Mouse (Mus musculus): ENCODE measurements around the gene Ints3. TPM values are rescaled to one million over a fixed set of nuclear protein-coding genes. Genes with fewer than 3 reads are reported as not detected.
A peak's percentile ranks its signal among the peaks of the same experiment; 100 is the strongest.

Gene Ints3
- total RNA-seq, 2 experiments from 2014 or later: 26.4 to 27.2 TPM

- DNase-seq: no peak
- intact Hi-C loops (cut with DNase I): no loop called here
Measured at GRCm38 (mm10) chr3:90447123-90447494, 13.7 kb upstream of the Ints3 start.

- intact Hi-C loops (cut with DNase I): no loop called here
- DNase-seq: peak; percentile 92 to 93
Measured at GRCm38 (mm10) chr3:90446389-90447122, 13.1 kb upstream of the Ints3 start.

- DNase-seq: no peak
- intact Hi-C loops (cut with DNase I): no loop called here
Measured at GRCm38 (mm10) chr3:90445417-90446200, 12.2 kb upstream of the Ints3 start.

- no peak for DNase-seq
- intact Hi-C loops (cut with DNase I): no loop called here
Measured at GRCm38 (mm10) chr3:90443977-90444376, 10.6 kb upstream of the Ints3 start.

- intact Hi-C loops (cut with DNase I): no loop called here
Measured at GRCm38 (mm10) chr3:90440756-90441155, 7.3 kb upstream of the Ints3 start.

GRCm38 (mm10) chr3:90437131-90437530, 3.7 kb upstream of the Ints3 start:
- DNase-seq: no peak
- intact Hi-C loops (cut with DNase I): no loop called here

More at GRCm38 (mm10) chr3:90440756-90441155, 7.3 kb upstream of the Ints3 start:
- no peak for DNase-seq

- intact Hi-C loops (cut with DNase I): no loop called here
- no peak for DNase-seq
Measured at GRCm38 (mm10) chr3:90434073-90434730, 780 bp upstream of the Ints3 start.

GRCm38 (mm10) chr3:90432811-90433219, 607 bp downstream of the Ints3 start:
- intact Hi-C loops (cut with DNase I): loop anchor here (2.0 kb wide), 1 partner anchor 32 kb away; the partner anchor contains the start of gene Npr1
- peak in 1 of 2 experiments; percentile 57 for DNase-seq

GRCm38 (mm10) chr3:90432348-90432747, 1.1 kb downstream of the Ints3 start:
- DNase-seq: no peak
- intact Hi-C loops (cut with DNase I): loop anchor here (2.0 kb wide), 1 partner anchor 32 kb away; the partner anchor contains the start of gene Npr1

- intact Hi-C loops (cut with DNase I): no loop called here
Measured at GRCm38 (mm10) chr3:90429576-90429975, 3.8 kb downstream of the Ints3 start.

GRCm38 (mm10) chr3:90428186-90428585, 5.2 kb downstream of the Ints3 start:
- intact Hi-C loops (cut with DNase I): no loop called here
- no peak for DNase-seq

More at GRCm38 (mm10) chr3:90429576-90429975, 3.8 kb downstream of the Ints3 start:
- no peak for DNase-seq

- intact Hi-C loops (cut with DNase I): no loop called here
- DNase-seq: no peak
Measured at GRCm38 (mm10) chr3:90427574-90427973, 5.8 kb downstream of the Ints3 start.

GRCm38 (mm10) chr3:90425499-90425898, 7.9 kb downstream of the Ints3 start:
- intact Hi-C loops (cut with DNase I): no loop called here
- DNase-seq: no peak

- intact Hi-C loops (cut with DNase I): no loop called here
- DNase-seq: no peak
Measured at GRCm38 (mm10) chr3:90423549-90423948, 9.9 kb downstream of the Ints3 start.

- intact Hi-C loops (cut with DNase I): no loop called here
- DNase-seq: no peak
Measured at GRCm38 (mm10) chr3:90420696-90421095, 12.7 kb downstream of the Ints3 start.

- intact Hi-C loops (cut with DNase I): loop anchor here (10.0 kb wide), 3 partner anchors 202 to 292 kb away; partner anchors contain the start of genes S100a6 and S100a7a
- no peak for DNase-seq
Measured at GRCm38 (mm10) chr3:90413011-90413396, 20.4 kb downstream of the Ints3 start.

- DNase-seq: peak; percentile 87 to 90
- intact Hi-C loops (cut with DNase I): loop anchor here (1.0 to 10.0 kb wide), 4 partner anchors 54 to 292 kb away; partner anchors contain the start of genes S100a6 and S100a7a
Measured at GRCm38 (mm10) chr3:90412312-90413010, 21.0 kb downstream of the Ints3 start.

GRCm38 (mm10) chr3:90408721-90409120, 24.7 kb downstream of the Ints3 start:
- intact Hi-C loops (cut with DNase I): no loop called here
- no peak for DNase-seq

GRCm38 (mm10) chr3:90406414-90406813, 27.0 kb downstream of the Ints3 start:
- intact Hi-C loops (cut with DNase I): no loop called here
- DNase-seq: no peak

- intact Hi-C loops (cut with DNase I): no loop called here
- no peak for DNase-seq
Measured at GRCm38 (mm10) chr3:90404609-90405008, 28.8 kb downstream of the Ints3 start.

All from heart, postnatal 14 days (tissue).